Mouse (Mus musculus) limb, embryonic 13.5 days (tissue): Measurements from ENCODE around the gene Gm49384. TPM values are rescaled to one million over a fixed set of nuclear protein-coding genes. Genes with fewer than 3 reads are reported as not detected.

Experiments
- ATAC-seq: fragments of 200-750 bp; cut with Nextera tagmentation; 2 replicates; pipeline ENCODE4 v1.8.0; 2017; ENCODE audit warnings: low read depth, moderate number of reproducible peaks, moderate TSS enrichment; ENCODE audit not compliant: low FRiP score
- H3K27ac ChIP-seq: fragments of 300-500 bp; sonication (generic); 2 replicates; pipeline ENCODE4 v1.5.1; 2015; ENCODE audit warnings: inconsistent platforms, mild to moderate bottlenecking, moderate library complexity
- H3K27me3 ChIP-seq: fragments of 300-500 bp; sonication (generic); 2 replicates; pipeline ENCODE4 v1.6.1; 2015; ENCODE audit warnings: mild to moderate bottlenecking, inconsistent platforms
- H3K36me3 ChIP-seq: fragments of 300-500 bp; sonication (generic); 2 replicates; pipeline ENCODE4 v1.6.1; 2015; ENCODE audit warnings: inconsistent platforms, mild to moderate bottlenecking, moderate library complexity
- H3K4me1 ChIP-seq: fragments of 300-500 bp; sonication (generic); 2 replicates; pipeline ENCODE4 v1.6.1; 2015; ENCODE audit warnings: inconsistent platforms
- H3K4me2 ChIP-seq: fragments of 300-500 bp; sonication (generic); replicated peaks from 2 replicates; pipeline ENCODE4 v1.6.1; 2015; ENCODE audit warnings: inconsistent platforms, mild to moderate bottlenecking, moderate library complexity
- H3K4me3 ChIP-seq: fragments of 300-500 bp; sonication (generic); 2 replicates; pipeline ENCODE4 v1.5.1; 2015; ENCODE audit warnings: moderate library complexity, mild to moderate bottlenecking, inconsistent platforms
- H3K9ac ChIP-seq: fragments of 300-500 bp; sonication (generic); 2 replicates; pipeline ENCODE4 v1.6.1; 2015; ENCODE audit warnings: mild to moderate bottlenecking, inconsistent platforms
- H3K9me3 ChIP-seq: fragments of 300-500 bp; sonication (generic); 2 replicates; pipeline ENCODE4 v1.6.1; 2016; ENCODE audit warnings: inconsistent platforms
- WGBS: fragments of 180-500 bp; shearing (Covaris S2); methylation state at CpG from one replicate; pipeline ENCODE4 v1.1.7; 2015; 5-methylcytosine and 5-hydroxymethylcytosine counted together
- polyA plus RNA-seq: library from polyadenylated mRNA; unstranded; fragments of >200 nt; fragmentation: Nextera tagmentation; extraction: Ambion mirVana; gene quantifications from 2 replicates; pipeline ENCODE4 v1.2.1, GENCODE M21; 2015

The Gm49384 gene
- polyA plus RNA-seq, 1 experiment from 2014 or later = 32.1 TPM

DNA sequence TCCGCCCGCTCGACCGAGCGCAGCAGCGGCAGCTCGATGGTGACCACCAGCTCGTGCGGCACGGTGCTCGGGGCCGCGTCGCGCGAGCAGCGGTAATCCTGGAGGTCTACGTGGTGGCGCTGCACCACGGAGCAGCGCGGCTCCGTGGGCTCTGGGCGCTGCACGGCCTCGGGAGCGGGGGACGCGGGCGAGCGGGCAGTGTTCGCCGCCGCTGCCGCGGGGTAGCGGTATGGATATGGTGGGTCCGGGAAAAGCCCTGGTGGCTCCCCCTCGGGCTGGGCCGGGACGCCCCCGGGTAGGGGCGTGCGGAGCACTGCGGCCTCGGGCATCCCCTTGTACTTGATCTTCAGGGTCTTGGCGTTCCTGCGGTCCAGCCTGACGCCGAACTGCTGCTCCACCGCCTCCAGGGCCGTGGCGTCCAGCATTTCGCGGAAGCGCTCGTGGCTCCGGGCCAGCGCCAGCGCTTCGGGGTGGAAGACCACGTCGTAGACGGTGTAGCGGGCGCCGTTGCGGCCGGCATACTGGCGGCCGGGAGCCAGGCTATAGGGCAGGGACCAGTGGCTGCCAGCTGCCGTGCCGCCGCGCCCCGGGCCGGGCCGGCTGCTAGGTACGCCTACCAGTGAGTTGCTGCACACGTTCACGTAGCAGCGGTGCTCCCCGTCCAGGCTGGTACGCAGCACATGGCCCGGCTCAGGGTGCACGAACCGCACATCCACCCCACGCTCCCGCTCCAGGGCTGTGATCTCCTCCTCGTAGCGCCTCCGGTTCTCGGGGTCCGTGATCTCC lies 6.5 kb downstream of the Gm49384 start:
- WGBS = under 1% methylated on average over 91 of the region's 94 CpGs
- H3K9me3 ChIP-seq = no peaks in the 10 kb centered on the region
- peaks cover 21% of the 10 kb centered on the region for H3K4me1 ChIP-seq
- H3K4me2 ChIP-seq = peak overlapping the region; percentile 95
- peak overlapping the region; percentile 96 for H3K4me3 ChIP-seq
- H3K27me3 ChIP-seq = no peaks in the 10 kb centered on the region
- H3K36me3 ChIP-seq = peaks cover 28% of the 10 kb centered on the region
- peak; percentile 74 for ATAC-seq
- H3K27ac ChIP-seq = peak overlapping the region; percentile 88
- H3K9ac ChIP-seq = peak overlapping the region; percentile 90

DNA sequence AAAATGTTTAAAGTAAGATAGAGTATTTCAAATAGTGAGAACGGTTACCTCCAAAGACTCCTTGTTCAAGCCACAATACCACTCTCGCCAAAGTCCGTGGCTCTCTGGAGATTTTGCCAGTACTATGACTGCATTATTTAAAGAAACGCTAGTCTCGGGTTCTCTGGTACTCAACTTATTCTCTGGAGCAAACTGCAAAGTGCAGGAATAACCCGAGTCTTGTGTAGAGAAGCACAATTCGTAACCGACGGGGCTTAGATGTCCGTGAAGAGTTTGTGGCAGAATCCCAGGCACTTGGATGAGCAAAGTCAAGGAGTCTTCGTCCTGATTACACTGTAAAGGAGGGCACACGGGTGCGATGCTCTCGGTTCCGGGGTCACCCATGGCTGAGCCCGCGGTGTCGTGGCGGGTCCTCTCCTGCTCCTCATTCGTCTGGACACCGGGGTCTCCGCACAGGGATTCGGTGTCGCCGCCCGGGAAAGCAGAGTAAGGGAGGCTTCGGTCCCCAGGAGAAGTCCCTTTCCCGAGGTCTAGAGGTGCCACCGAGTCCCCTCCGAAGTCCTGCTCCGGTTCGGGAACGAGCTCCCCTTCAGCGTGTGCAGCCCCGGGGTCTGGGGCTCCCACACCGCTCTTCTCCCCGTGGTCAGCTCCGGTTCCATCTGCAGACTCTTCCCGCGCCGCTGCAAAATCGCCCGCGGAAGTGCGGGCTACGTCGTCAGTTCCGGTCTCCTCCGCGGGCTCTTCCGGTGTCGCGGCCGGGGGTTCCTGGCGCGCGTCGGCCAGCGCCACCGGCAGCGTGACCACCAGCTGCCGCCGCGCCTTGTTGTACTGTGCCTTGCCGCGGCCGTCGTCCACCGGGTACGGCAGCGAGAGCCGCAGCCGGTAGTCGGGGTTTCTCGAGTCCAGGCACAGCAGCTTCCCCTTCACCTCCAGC lies 7.4 kb downstream of the Gm49384 start, which contains the start of gene Gm49383:
Gm49383 (minus strand) TSS at position 661 of the 934 bp plus-strand sequence.
- Histone ChIP-seq H3K9me3 (no peaks in the 10 kb centered on the region), H3K27ac (peak within 1 kb of the TSS; percentile 88), H3K36me3 (peaks cover 26% of the 10 kb centered on the region), H3K4me2 (peak within 1 kb of the TSS; percentile 95), H3K27me3 (no peaks in the 10 kb centered on the region), H3K9ac (peak within 1 kb of the TSS; percentile 90), H3K4me3 (peak within 1 kb of the TSS; percentile 96), H3K4me1 (peaks cover 21% of the 10 kb centered on the region)
- peak; percentile 80 for ATAC-seq
- under 1% methylated on average over 75 of the region's 75 CpGs for WGBS

DNA sequence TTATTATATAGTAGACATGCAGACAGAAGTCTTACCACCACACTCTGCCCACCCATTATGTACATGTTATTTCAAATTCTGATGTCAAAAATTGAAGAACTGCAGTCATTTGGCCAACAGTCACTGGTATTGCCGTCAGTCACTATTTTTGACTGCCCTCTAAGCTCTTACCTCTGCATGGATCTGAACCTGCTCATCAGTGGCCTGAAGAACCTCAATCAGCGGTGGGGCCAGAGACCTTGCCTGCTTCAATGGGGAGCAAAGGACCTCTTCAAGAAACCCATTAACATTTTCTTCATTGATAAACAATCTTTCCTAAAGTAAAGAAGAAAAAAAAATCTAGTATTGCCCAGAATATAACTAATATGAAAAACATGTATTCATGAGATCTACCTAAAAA lies 11.4 kb downstream of the Gm49384 start:
- H3K36me3 ChIP-seq = peaks cover 38% of the 10 kb centered on the region
- ATAC-seq = no peak
- H3K4me1 ChIP-seq = peaks cover 8% of the 10 kb centered on the region
- H3K9ac ChIP-seq = no peak overlapping the region
- H3K4me2 ChIP-seq = no peak overlapping the region
- H3K9me3 ChIP-seq = no peaks in the 10 kb centered on the region
- WGBS = 95% methylated on average over 2 of the region's 2 CpGs
- no peaks in the 10 kb centered on the region for H3K27me3 ChIP-seq
- no peak overlapping the region for H3K27ac ChIP-seq
- H3K4me3 ChIP-seq = no peak overlapping the region

DNA sequence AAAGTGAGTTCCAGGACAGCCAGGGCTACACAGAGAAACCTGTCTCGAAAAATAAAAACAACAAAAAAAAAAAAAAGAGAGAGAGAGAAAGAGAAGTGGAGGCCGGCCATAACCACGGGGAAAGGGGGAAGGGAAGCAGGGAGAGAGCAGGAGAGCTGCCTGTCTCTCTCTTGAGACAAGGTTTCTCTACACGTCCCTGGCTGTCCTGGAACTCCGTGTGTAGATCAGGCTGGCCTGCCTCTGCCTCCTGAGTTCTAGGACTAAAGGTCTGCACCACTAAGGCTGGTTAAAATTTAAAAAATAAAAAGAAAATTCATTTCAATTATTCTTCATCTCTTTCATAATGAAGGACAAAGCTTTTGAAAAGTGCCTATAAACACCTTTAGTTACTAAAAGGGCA lies 12.7 kb downstream of the Gm49384 start:
- no peak overlapping the region for H3K27ac ChIP-seq
- H3K27me3 ChIP-seq = no peaks in the 10 kb centered on the region
- 91% methylated on average over 5 of the region's 5 CpGs for WGBS
- H3K4me1 ChIP-seq = peaks cover 16% of the 10 kb centered on the region
- ATAC-seq = no peak
- H3K9ac ChIP-seq = no peak overlapping the region
- H3K9me3 ChIP-seq = no peaks in the 10 kb centered on the region
- no peak overlapping the region for H3K4me2 ChIP-seq
- H3K4me3 ChIP-seq = no peak overlapping the region
- peaks cover 44% of the 10 kb centered on the region for H3K36me3 ChIP-seq

DNA sequence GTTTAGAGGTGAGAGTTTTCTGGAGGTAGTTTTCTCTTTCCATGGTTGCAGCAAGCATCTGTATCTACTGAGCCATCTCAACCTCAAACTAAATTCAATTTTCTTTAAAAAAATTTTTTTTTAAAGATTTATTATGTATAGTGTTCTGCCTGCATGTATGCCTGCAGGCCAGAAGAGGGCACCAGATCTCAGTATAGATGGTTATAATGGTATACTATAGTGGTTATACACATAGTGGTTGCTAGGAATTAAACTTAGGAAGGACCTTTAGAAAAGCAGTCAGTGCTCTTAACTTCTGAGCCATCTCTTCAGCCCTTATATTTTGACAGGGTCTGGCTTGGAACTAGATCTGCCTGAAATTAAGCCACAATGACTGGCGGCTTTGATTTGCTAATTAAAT lies 13.5 kb downstream of the Gm49384 start:
- Histone ChIP-seq H3K4me1 (peaks cover 11% of the 10 kb centered on the region), H3K4me3 (no peak overlapping the region), H3K9me3 (no peaks in the 10 kb centered on the region), H3K27me3 (no peaks in the 10 kb centered on the region), H3K9ac (no peak overlapping the region), H3K36me3 (peaks cover 46% of the 10 kb centered on the region), H3K27ac (no peak overlapping the region), H3K4me2 (no peak overlapping the region)
- ATAC-seq = no peak
- WGBS = 100% methylated on average over 1 of the region's 1 CpGs

DNA sequence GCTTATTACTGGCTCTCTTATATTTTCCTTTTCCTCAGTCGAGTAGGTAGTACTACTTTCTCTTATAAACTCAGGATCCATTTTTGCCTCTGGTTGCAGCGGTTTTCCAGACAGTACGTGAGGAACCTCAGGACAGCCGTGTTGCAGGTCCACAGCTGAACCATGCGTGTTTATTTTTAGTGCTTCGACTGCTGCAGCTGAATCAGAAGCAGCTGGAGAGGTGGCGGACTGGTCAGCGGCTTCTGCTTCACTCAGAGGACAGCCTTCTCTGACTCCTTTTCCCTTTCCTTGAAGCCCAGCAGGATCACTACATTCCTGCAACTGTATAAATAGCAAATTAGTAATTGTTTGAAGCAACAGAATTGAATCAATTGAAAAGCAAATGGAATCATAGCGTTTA lies 14.0 kb downstream of the Gm49384 start:
- peaks cover 16% of the 10 kb centered on the region for H3K4me1 ChIP-seq
- no peak overlapping the region for H3K27ac ChIP-seq
- H3K4me2 ChIP-seq = no peak overlapping the region
- H3K9ac ChIP-seq = no peak overlapping the region
- no peaks in the 10 kb centered on the region for H3K27me3 ChIP-seq
- no peaks in the 10 kb centered on the region for H3K9me3 ChIP-seq
- H3K36me3 ChIP-seq = peaks cover 48% of the 10 kb centered on the region
- no peak for ATAC-seq
- no peak overlapping the region for H3K4me3 ChIP-seq
- 89% methylated on average over 9 of the region's 9 CpGs for WGBS

DNA sequence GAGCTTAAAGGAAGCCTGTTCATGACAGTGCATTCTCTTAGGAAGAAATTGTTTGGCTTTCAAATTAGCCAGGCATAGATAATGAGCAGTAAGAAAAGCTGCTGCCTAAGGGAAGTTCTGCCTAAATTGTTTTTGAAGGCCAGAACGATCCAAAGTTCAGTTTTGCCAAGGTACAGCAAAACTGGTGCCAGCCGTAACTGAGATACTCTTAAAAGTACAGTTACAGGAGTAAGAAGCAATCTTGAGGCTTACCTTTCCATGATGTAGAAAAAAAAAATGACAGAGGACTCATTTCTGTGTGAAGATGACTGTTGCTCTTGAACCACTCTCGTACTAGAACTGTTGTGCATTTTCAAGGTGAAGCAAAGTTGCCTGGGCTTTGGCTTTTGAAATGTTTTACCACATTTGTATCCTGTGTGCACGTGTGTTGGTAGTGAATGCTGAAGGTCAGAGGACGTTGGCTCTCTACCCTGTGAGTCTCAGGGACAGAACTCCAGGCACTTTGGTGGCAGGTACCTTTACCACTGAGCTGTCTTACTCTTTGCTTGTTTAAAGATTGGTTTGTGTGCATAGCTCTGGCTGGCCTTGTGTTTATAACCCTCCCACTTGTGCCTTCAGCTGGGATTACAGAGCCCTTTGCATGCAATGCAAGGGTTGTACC lies 17.1 kb downstream of the Gm49384 start:
- Histone ChIP-seq H3K27me3 (no peaks in the 10 kb centered on the region), H3K36me3 (peaks cover 50% of the 10 kb centered on the region), H3K27ac (no peak overlapping the region), H3K4me2 (no peak overlapping the region; the same call in 1 of the 2 replicates), H3K4me1 (peaks cover 19% of the 10 kb centered on the region), H3K9me3 (no peaks in the 10 kb centered on the region), H3K4me3 (no peak overlapping the region), H3K9ac (no peak overlapping the region)
- no peak for ATAC-seq
- 68% methylated on average over 5 of the region's 5 CpGs for WGBS

DNA sequence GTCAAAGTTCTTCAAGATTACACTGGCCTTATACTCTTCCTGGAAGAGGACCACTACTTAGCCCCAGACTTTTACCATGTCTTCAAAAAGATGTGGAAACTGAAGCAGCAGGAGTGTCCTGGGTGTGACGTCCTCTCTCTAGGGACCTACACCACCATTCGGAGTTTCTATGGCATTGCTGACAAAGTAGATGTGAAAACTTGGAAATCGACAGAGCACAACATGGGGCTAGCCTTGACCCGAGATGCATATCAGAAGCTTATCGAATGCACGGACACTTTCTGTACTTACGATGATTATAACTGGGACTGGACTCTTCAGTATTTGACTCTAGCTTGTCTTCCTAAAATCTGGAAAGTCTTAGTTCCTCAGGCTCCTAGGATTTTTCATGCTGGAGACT lies 18.7 kb downstream of the Gm49384 start:
- 82% methylated on average over 7 of the region's 7 CpGs for WGBS

DNA sequence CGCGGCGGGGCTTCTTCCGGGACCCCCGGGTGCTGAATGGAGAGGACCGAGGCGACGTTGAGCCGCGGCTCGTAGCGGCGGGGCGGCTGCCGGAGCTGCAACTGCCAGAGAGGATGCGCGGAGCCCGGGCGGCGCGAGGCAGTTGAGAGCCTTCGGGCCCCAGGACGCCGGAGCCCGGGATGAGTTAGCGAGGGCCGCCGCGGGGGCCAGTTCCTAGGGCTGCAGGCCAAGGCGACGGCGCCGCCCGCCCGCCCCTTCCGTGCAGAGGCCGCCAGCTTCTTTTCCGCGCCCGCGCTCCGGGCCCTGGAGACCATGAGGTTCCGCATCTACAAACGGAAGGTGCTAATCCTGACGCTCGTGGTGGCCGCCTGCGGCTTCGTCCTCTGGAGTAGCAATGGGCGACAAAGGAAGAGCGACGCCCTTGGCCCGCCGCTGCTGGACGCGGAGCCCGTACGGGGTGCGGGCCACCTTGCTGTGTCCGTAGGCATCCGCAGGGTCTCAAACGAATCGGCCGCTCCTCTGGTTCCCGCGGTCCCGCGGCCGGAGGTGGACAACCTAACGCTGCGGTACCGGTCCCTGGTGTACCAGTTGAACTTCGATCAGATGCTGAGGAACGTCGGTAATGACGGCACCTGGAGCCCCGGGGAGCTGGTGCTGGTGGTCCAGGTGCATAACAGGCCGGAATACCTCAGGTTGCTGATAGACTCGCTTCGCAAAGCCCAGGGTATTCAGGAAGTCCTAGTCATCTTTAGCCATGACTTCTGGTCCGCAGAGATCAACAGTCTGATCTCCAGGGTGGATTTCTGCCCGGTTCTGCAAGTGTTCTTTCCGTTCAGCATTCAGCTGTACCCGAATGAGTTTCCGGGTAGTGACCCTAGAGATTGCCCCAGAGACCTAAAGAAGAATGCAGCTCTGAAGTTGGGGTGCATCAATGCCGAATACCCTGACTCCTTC lies 19.4 kb downstream of the Gm49384 start:
- peak overlapping the region; percentile 95 for H3K4me2 ChIP-seq
- H3K9ac ChIP-seq = peak overlapping the region; percentile 94
- peaks cover 39% of the 10 kb centered on the region for H3K36me3 ChIP-seq
- H3K9me3 ChIP-seq = no peaks in the 10 kb centered on the region
- H3K27me3 ChIP-seq = no peaks in the 10 kb centered on the region
- peaks cover 19% of the 10 kb centered on the region for H3K4me1 ChIP-seq
- peak overlapping the region; percentile 88 for H3K27ac ChIP-seq
- H3K4me3 ChIP-seq = peak overlapping the region; percentile 87
- ATAC-seq = peak; percentile 49
- WGBS = 2% methylated on average over 85 of the region's 86 CpGs

More for the DNA sequence above, 18.7 kb downstream of the Gm49384 start:
- Histone ChIP-seq H3K4me3 (peak overlapping the region; percentile 87), H3K4me2 (peak overlapping the region; percentile 95), H3K4me1 (peaks cover 19% of the 10 kb centered on the region), H3K27ac (no peak overlapping the region), H3K27me3 (no peaks in the 10 kb centered on the region), H3K9me3 (no peaks in the 10 kb centered on the region), H3K36me3 (peaks cover 47% of the 10 kb centered on the region), H3K9ac (peak overlapping the region; percentile 94)
- ATAC-seq = no peak

DNA sequence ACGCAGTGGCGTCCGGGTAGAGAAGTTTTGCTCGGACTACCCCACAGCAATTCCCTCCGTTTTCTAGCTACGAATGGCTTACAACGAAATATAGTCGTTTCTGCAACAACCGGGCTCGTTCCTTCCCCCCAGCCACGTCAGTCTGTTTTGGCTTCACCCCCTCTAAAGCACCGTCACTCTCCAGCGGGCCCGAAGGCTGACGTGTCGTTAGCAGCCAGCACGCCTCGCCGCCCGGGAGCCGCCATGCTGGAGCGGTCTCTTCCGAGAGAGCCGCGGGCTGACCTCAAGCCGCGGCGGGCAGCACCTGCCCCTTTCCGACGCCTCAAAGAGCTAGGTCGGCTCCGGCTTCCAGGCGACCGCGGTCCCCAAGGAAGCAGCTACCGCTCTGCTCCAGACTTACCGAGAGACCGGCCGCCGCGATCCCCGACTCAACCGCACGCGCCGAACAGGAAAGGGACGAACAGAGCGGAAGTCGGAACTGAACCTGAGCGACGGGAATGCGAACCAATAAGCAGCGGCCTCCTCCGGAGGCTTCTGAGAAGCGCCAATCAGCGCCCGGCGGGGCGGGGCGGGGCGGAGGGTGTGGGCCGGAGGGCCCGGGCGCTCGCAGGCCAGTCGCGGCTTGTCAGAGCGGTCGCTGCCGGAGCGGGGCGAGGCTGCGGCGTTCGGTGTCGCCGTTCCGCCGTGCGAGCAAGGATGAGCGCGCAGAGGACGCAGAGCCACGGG lies 20.3 kb downstream of the Gm49384 start, which contains the start of the genes Rpl36al and Mgat2:
Rpl36al (minus strand) TSS at position 501 of the 726 bp plus-strand sequence.
Mgat2 (plus strand) TSS at position 575 of the 726 bp plus-strand sequence.
- Histone ChIP-seq H3K4me1 (peaks cover 19% of the 10 kb centered on the region), H3K9me3 (no peaks in the 10 kb centered on the region), H3K27me3 (no peaks in the 10 kb centered on the region), H3K4me2 (peak within 1 kb of the TSS; percentile 95), H3K36me3 (peaks cover 32% of the 10 kb centered on the region), H3K9ac (peak within 1 kb of the TSS; percentile 94), H3K27ac (peak within 1 kb of the TSS; percentile 88), H3K4me3 (peak within 1 kb of the TSS; percentile 87)
- under 1% methylated on average over 84 of the region's 84 CpGs for WGBS
- ATAC-seq = peak; percentile 99
